Mouse (Mus musculus) embryonic fibroblast, embryonic 13.5 days (primary cell): ENCODE data around the gene Poc5.

Experiments used
- CTCF ChIP-seq: IDR thresholded peaks from 2 replicates; pipeline ENCODE4 v1.5.1; 2011; ENCODE audit warnings: mild to moderate bottlenecking, control low read depth, low read length, moderate library complexity, borderline replicate concordance; ENCODE audit not compliant: insufficient read depth
- POLR2A ChIP-seq: IDR thresholded peaks from 2 replicates; pipeline ENCODE4 v1.6.1; 2011; ENCODE audit warnings: low read depth, mild to moderate bottlenecking, control low read depth, low read length, moderate library complexity

DNA sequence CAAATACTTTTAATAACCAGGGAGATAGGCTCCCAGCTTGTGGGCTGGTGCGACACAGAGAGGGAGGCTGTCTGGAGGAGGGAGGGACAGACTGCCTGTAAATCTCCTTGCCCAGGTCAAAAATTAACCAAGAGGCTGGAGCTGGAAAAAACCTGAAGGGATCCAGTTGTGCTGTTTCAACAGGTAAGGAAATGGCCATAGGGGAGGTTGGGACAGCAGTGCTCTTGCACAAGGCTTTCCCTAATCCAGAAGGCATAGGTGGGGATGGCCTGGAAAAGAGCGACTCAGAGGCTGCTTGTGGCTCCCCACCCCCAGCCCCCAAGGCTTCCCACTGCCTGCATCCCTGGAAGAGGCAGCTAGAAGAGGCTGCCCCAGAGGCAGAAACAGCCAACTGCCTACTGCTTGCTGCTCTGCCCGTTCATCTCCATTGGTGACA, 44.3 kb downstream of the Poc5 start:
- TF ChIP-seq POLR2A (no peak), CTCF (no peak)
